Mouse (Mus musculus): Measurements from ENCODE around the gene Gdap1l1. TPM values are rescaled to one million over a fixed set of nuclear protein-coding genes. Genes with fewer than 3 reads are reported as not detected.
"Not testable (repeated sequence)": the region's sequence is repeated elsewhere in the genome, so short reads cannot be mapped to it uniquely, and the experiment has no call there.

The Gdap1l1 gene
- polyA plus RNA-seq, 1 experiment from 2014 or later = 1.7 TPM

DNA sequence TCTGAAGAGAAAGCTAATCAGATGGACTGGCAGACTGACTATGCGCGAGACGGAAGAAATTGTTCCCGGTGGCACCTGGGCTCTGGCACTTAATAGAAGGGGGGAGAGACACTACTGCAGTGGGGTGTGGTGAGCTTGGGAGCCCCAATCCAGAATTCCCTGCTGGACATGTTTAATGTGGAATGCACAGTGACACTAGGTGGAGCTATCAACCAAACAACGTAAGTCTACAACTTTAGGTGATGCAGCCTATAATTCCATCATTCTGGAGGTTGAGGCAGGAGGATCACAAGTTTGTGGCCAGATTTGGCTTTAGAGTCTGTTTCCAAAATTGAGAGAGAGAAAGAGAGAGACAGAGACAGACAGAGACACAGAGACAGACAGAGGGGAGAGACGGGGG is 14.5 kb downstream of the Gdap1l1 start:
- H3K27me3 ChIP-seq (replicated peaks; ENCODE audit: control insufficient read depth, insufficient read depth, low read length) = no peaks in the 10 kb centered on the region
- no peak overlapping the region for H3K9ac ChIP-seq (ENCODE audit: low read depth, low read length)
- WGBS = 84% methylated on average over 6 of the region's 6 CpGs
- no peaks in the 10 kb centered on the region for H3K36me3 ChIP-seq (ENCODE audit: control insufficient read depth, insufficient read depth, low read length)
- ATAC-seq (replicated peaks; ENCODE audit: low FRiP score) = no peak
- no peak overlapping the region for H3K4me2 ChIP-seq
- H3K4me3 ChIP-seq (ENCODE audit: low read depth, low read length) = no peak overlapping the region
- no peak overlapping the region for H3K27ac ChIP-seq (ENCODE audit: low read depth, low read length)
- no peaks in the 10 kb centered on the region for H3K4me1 ChIP-seq (replicated peaks; ENCODE audit: control insufficient read depth, insufficient read depth, low read length)
- H3K9me3 ChIP-seq (ENCODE audit: control insufficient read depth, low read length) = no peaks in the 10 kb centered on the region
- no peak for DNase-seq (ENCODE audit: low spot score)

DNA sequence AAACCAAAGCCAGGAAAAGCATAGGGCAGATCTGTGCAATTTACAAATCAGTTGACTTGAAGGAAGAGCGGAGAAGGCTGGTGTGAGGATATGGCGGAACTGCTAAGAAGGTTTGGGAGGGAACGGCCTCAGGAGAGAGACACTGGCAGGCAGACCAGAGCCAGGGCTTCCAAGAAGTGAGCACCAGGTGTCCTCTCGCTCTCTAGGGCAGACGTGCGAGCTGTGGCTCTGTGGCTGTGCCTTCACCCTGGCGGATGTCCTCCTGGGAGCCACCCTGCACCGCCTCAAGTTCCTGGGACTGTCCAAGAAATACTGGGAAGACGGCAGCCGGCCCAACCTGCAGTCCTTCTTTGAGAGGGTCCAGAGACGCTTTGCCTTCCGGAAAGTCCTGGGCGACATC is 15.1 kb downstream of the Gdap1l1 start:
- Histone ChIP-seq H3K4me1 (replicated peaks; ENCODE audit: control insufficient read depth, insufficient read depth, low read length) (no peaks in the 10 kb centered on the region), H3K4me2 (no peak overlapping the region), H3K27me3 (replicated peaks; ENCODE audit: control insufficient read depth, insufficient read depth, low read length) (peaks cover 5% of the 10 kb centered on the region), H3K9ac (ENCODE audit: low read depth, low read length) (no peak overlapping the region), H3K4me3 (ENCODE audit: low read depth, low read length) (no peak overlapping the region), H3K27ac (ENCODE audit: low read depth, low read length) (no peak overlapping the region), H3K9me3 (ENCODE audit: control insufficient read depth, low read length) (no peaks in the 10 kb centered on the region), H3K36me3 (ENCODE audit: control insufficient read depth, insufficient read depth, low read length) (no peaks in the 10 kb centered on the region)
- DNase-seq (ENCODE audit: low spot score) = no peak
- 83% methylated on average over 13 of the region's 13 CpGs for WGBS
- ATAC-seq (replicated peaks; ENCODE audit: low FRiP score) = no peak

DNA sequence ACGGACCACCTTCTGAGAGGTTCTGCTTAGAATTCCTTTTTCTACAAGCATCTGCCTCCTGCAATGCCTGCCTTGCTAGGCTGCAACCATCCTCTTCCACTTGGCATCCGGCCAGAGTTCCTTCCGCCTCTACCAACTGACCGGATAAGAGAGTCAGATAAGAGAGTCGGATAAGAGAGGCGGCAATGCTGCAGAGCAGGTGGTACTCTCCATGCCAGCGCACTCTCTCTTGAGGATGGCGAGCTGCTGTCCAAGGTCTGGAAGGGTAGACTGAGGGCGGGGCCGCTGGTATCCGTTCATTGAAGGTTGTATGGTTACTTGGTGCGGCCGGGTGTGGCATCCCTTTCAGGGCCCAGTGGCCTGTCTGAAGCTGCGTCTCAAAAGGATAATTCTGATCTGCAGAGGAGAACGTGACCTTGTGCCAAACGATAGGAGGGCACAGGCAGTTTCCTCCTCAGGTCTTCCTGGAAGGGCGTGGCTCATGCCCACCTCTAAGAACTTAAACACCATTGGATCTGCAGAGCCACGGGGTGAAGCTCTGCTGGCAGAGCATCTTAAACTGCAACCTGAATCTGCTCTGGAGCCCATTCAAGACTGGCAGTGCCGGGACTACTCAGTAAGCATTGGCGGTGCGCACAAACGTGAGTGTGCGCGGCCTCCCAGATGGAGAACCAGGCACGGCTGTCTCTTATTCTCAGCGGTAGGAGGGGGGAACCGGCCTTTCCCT is 20.4 kb downstream of the Gdap1l1 start:
- Histone ChIP-seq H3K27ac (ENCODE audit: low read depth, low read length) (no peak overlapping the region), H3K4me2 (no peak overlapping the region), H3K27me3 (replicated peaks; ENCODE audit: control insufficient read depth, insufficient read depth, low read length) (peaks cover 16% of the 10 kb centered on the region), H3K36me3 (ENCODE audit: control insufficient read depth, insufficient read depth, low read length) (no peaks in the 10 kb centered on the region), H3K9ac (ENCODE audit: low read depth, low read length) (no peak overlapping the region), H3K4me1 (replicated peaks; ENCODE audit: control insufficient read depth, insufficient read depth, low read length) (0 out of 2 replicates have a peak, but pooled peaks cover 4% of the 10 kb centered on the region), H3K4me3 (ENCODE audit: low read depth, low read length) (no peak overlapping the region), H3K9me3 (ENCODE audit: control insufficient read depth, low read length) (no peaks in the 10 kb centered on the region)
- no peak for ATAC-seq (replicated peaks; ENCODE audit: low FRiP score)
- no peak for DNase-seq (ENCODE audit: low spot score)
- 34% methylated on average over 27 of the region's 27 CpGs for WGBS

- Histone ChIP-seq H3K4me1 (replicated peaks; ENCODE audit: control insufficient read depth, insufficient read depth, low read length) (0 out of 2 replicates have a peak, but pooled peaks cover 4% of the 10 kb centered on the region), H3K4me2 (no peak overlapping the region), H3K4me3 (ENCODE audit: low read depth, low read length) (no peak overlapping the region), H3K27ac (ENCODE audit: low read depth, low read length) (no peak overlapping the region), H3K9ac (ENCODE audit: low read depth, low read length) (no peak overlapping the region), H3K9me3 (ENCODE audit: control insufficient read depth, low read length) (no peaks in the 10 kb centered on the region), H3K36me3 (ENCODE audit: control insufficient read depth, insufficient read depth, low read length) (no peaks in the 10 kb centered on the region), H3K27me3 (replicated peaks; ENCODE audit: control insufficient read depth, insufficient read depth, low read length) (peaks cover 16% of the 10 kb centered on the region)
- no peak for DNase-seq (ENCODE audit: low spot score)
- WGBS = 32% methylated on average over 10 of the region's 10 CpGs
- ATAC-seq (replicated peaks; ENCODE audit: low FRiP score) = no peak
Measured at GRCm38 (mm10) chr2:163459380-163459779, 21.1 kb downstream of the Gdap1l1 start.

GRCm38 (mm10) chr2:163460622-163461021 is 22.3 kb downstream of the Gdap1l1 start:
- DNase-seq (ENCODE audit: low spot score) = no peak
- no peak overlapping the region for H3K4me3 ChIP-seq (ENCODE audit: low read depth, low read length)
- WGBS = 81% methylated on average over 8 of the region's 8 CpGs
- 0 out of 2 replicates have a peak, but pooled peaks cover 4% of the 10 kb centered on the region for H3K4me1 ChIP-seq (replicated peaks; ENCODE audit: control insufficient read depth, insufficient read depth, low read length)
- no peaks in the 10 kb centered on the region for H3K9me3 ChIP-seq (ENCODE audit: control insufficient read depth, low read length)
- no peak overlapping the region for H3K9ac ChIP-seq (ENCODE audit: low read depth, low read length)
- ATAC-seq (replicated peaks; ENCODE audit: low FRiP score) = no peak
- H3K27me3 ChIP-seq (replicated peaks; ENCODE audit: control insufficient read depth, insufficient read depth, low read length) = peaks cover 16% of the 10 kb centered on the region
- no peaks in the 10 kb centered on the region for H3K36me3 ChIP-seq (ENCODE audit: control insufficient read depth, insufficient read depth, low read length)
- no peak overlapping the region for H3K27ac ChIP-seq (ENCODE audit: low read depth, low read length)
- H3K4me2 ChIP-seq = no peak overlapping the region

GRCm38 (mm10) chr2:163461307-163461706 is 23.0 kb downstream of the Gdap1l1 start:
- not testable (repeated sequence) for H3K9ac ChIP-seq (ENCODE audit: low read depth, low read length); H3K4me2 ChIP-seq; H3K27ac ChIP-seq (ENCODE audit: low read depth, low read length); DNase-seq (ENCODE audit: low spot score); H3K36me3 ChIP-seq (ENCODE audit: control insufficient read depth, insufficient read depth, low read length); H3K9me3 ChIP-seq (ENCODE audit: control insufficient read depth, low read length); H3K4me3 ChIP-seq (ENCODE audit: low read depth, low read length); H3K4me1 ChIP-seq (replicated peaks; ENCODE audit: control insufficient read depth, insufficient read depth, low read length); ATAC-seq (replicated peaks; ENCODE audit: low FRiP score)
- 90% methylated on average over 8 of the region's 9 CpGs for WGBS
- H3K27me3 ChIP-seq (replicated peaks; ENCODE audit: control insufficient read depth, insufficient read depth, low read length) = peaks cover 16% of the 10 kb centered on the region

DNA sequence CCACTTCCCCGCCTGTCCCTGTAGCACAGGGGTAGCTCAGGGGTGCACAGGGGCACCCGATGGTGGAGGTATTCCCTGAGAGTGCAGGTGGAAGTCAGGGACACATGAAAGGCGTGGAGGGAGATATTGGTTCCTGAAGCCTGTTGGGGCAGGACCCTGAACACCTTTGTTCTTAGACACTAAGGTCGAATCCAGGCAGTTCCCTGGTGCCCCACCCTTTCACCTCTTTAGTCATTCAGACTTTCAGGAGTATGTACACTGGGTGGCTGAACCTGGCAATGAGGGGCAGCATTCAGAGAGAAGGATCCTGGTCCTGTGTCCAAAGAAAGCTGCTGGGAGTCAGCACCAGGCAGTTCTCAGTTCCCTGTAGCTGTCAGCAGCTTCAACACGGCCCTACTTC is 24.1 kb downstream of the Gdap1l1 start:
- 0 out of 2 replicates have a peak, but pooled peaks cover 4% of the 10 kb centered on the region for H3K4me1 ChIP-seq (replicated peaks; ENCODE audit: control insufficient read depth, insufficient read depth, low read length)
- ATAC-seq (replicated peaks; ENCODE audit: low FRiP score) = no peak
- H3K27ac ChIP-seq (ENCODE audit: low read depth, low read length) = no peak overlapping the region
- H3K4me3 ChIP-seq (ENCODE audit: low read depth, low read length) = no peak overlapping the region
- DNase-seq (ENCODE audit: low spot score) = no peak
- H3K27me3 ChIP-seq (replicated peaks; ENCODE audit: control insufficient read depth, insufficient read depth, low read length) = peaks cover 16% of the 10 kb centered on the region
- no peak overlapping the region for H3K4me2 ChIP-seq
- H3K36me3 ChIP-seq (ENCODE audit: control insufficient read depth, insufficient read depth, low read length) = no peaks in the 10 kb centered on the region
- WGBS = 61% methylated on average over 5 of the region's 5 CpGs
- H3K9me3 ChIP-seq (ENCODE audit: control insufficient read depth, low read length) = no peaks in the 10 kb centered on the region
- no peak overlapping the region for H3K9ac ChIP-seq (ENCODE audit: low read depth, low read length)

DNA sequence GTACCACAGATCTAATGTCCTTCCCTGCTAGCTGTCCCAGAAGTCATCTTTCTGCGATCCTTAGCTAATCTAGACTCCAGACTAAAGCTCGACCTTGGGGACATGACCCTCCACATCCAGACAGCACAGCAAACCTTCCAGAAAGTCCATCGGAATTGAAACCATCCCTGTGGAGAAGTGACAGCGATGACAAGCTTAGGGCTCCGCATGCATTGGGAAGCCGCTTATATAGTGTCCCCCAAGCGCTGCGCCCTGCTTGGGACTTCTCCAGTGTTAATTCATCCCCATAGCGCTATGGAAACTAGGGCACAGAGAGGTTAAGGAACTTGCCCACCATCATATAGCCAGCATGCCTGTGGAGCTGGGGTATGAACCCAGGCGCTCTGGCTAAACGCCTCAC is 24.5 kb downstream of the Gdap1l1 start:
- no peaks in the 10 kb centered on the region for H3K9me3 ChIP-seq (ENCODE audit: control insufficient read depth, low read length)
- no peaks in the 10 kb centered on the region for H3K36me3 ChIP-seq (ENCODE audit: control insufficient read depth, insufficient read depth, low read length)
- no peak overlapping the region for H3K4me3 ChIP-seq (ENCODE audit: low read depth, low read length)
- H3K27me3 ChIP-seq (replicated peaks; ENCODE audit: control insufficient read depth, insufficient read depth, low read length) = peaks cover 16% of the 10 kb centered on the region
- H3K4me2 ChIP-seq = no peak overlapping the region
- no peak for ATAC-seq (replicated peaks; ENCODE audit: low FRiP score)
- 0 out of 2 replicates have a peak, but pooled peaks cover 4% of the 10 kb centered on the region for H3K4me1 ChIP-seq (replicated peaks; ENCODE audit: control insufficient read depth, insufficient read depth, low read length)
- no peak overlapping the region for H3K27ac ChIP-seq (ENCODE audit: low read depth, low read length)
- no peak overlapping the region for H3K9ac ChIP-seq (ENCODE audit: low read depth, low read length)
- 67% methylated on average over 11 of the region's 11 CpGs for WGBS
- no peak for DNase-seq (ENCODE audit: low spot score)

DNA sequence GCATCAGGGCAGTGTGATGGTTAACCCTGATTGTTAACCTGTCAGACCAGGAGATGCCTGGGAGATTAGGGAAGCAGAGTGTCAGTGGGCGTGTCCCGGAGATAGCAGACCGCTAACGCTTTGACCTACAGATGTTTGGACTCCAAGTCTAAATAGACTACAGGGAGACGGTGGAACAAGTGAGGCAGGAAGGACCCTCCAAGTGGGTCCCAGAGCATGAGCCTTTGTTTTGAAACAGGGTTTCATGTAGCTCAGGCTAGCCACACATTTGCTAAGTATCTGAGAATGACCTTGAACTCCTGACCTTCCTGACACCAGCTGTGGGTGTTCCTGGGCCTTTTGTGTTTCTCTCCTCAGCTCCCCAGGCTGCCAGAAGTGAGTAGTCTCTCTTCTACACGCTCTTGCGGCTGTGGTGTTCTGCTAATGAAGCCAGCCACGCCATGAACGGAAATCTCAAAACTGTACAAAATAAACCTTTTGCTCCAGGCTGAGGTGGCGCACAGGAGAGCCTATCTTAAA is 25.0 kb downstream of the Gdap1l1 start:
- Histone ChIP-seq H3K27ac (ENCODE audit: low read depth, low read length) (no peak overlapping the region), H3K4me2 (no peak overlapping the region), H3K36me3 (ENCODE audit: control insufficient read depth, insufficient read depth, low read length) (no peaks in the 10 kb centered on the region), H3K9ac (ENCODE audit: low read depth, low read length) (no peak overlapping the region), H3K9me3 (ENCODE audit: control insufficient read depth, low read length) (no peaks in the 10 kb centered on the region), H3K4me3 (ENCODE audit: low read depth, low read length) (no peak overlapping the region), H3K4me1 (replicated peaks; ENCODE audit: control insufficient read depth, insufficient read depth, low read length) (0 out of 2 replicates have a peak, but pooled peaks cover 4% of the 10 kb centered on the region), H3K27me3 (replicated peaks; ENCODE audit: control insufficient read depth, insufficient read depth, low read length) (peaks cover 12% of the 10 kb centered on the region)
- DNase-seq (ENCODE audit: low spot score) (no peak), ATAC-seq (replicated peaks; ENCODE audit: low FRiP score) (no peak)
- WGBS = 50% methylated on average over 10 of the region's 10 CpGs
